Comparison of ENCODE assay signal across 18 mouse cellular contexts in genomic region chr1:143838896-143839410, GRCm38 (mm10).
DNase-seq lines count a peak whose midpoint lies in the region; TF ChIP-seq lines count a peak whose summit lies in the region.
"Had no signal": no experiment of that assay in that cellular context is flagged by ENCODE, and none has a peak within 500 bp of the region (broad histone marks: within the 10 kb centered on the region; RNA-seq: fewer than 3 reads in every experiment).

No protein-coding gene starts in this region.

- no peaks in the 10 kb centered on the region for H3K36me3 ChIP-seq in testis, adult 2 months (ENCODE audit: control insufficient read depth, insufficient read depth, low read length)
- H3K36me3 ChIP-seq: embryonic facial prominence, embryonic 12.5 days; embryonic facial prominence, embryonic 15.5 days; hindbrain, embryonic 12.5 days; hindbrain, embryonic 15.5 days had no signal

- TF ChIP-seq POLR2A in testis, adult 2 months (IDR thresholded peaks at IDR 0.05; ENCODE audit: control insufficient read depth, low read depth, low read length) = no peak

- H3K27ac ChIP-seq in testis, adult 2 months (ENCODE audit: control insufficient read depth, insufficient read depth, low read depth, low read length) = peak overlapping the region; percentile 85
- no peak overlapping the region for H3K27ac ChIP-seq in layer of hippocampus, adult 2 months
- H3K27ac ChIP-seq: embryonic facial prominence, embryonic 12.5 days; embryonic facial prominence, embryonic 15.5 days; gastrocnemius, adult 2 months; hindbrain, embryonic 12.5 days; hindbrain, embryonic 15.5 days had no signal

- no peak for TF ChIP-seq CTCF in testis, adult 2 months (IDR thresholded peaks at IDR 0.05; ENCODE audit: control insufficient read depth, insufficient read depth, insufficient replicate concordance, low read depth, low read length)
- TF ChIP-seq CTCF in layer of hippocampus, adult 2 months (conservative IDR thresholded peaks at IDR 0.05) = no peak

- H3K4me3 ChIP-seq in testis, adult 2 months (ENCODE audit: control insufficient read depth, low read depth, low read length) = no peak overlapping the region
- no peak overlapping the region for H3K4me3 ChIP-seq in layer of hippocampus, adult 2 months
- H3K4me3 ChIP-seq: embryonic facial prominence, embryonic 12.5 days; embryonic facial prominence, embryonic 15.5 days; gastrocnemius, adult 2 months; hindbrain, embryonic 12.5 days; hindbrain, embryonic 15.5 days had no signal

- no peaks in the 10 kb centered on the region; the same call in none of the 2 replicates for H3K4me1 ChIP-seq in testis, adult 2 months (ENCODE audit: control insufficient read depth, insufficient read depth, low read length)
- H3K4me1 ChIP-seq: embryonic facial prominence, embryonic 12.5 days; embryonic facial prominence, embryonic 15.5 days; hindbrain, embryonic 15.5 days had no signal

- DNase-seq in adrenal gland, adult (ENCODE audit: inconsistent age in 2 of 2, low spot score in 1 of 2) = peak; percentile 80 to 90
- no peak for DNase-seq in adrenal gland, adult 18-20 months (ENCODE audit: low spot score in 2 of 2)
- DNase-seq in testis, postnatal 10 days (ENCODE audit: low spot score) = no peak
- peak; percentile 75 for DNase-seq in testis, postnatal 14 days (ENCODE audit: low spot score)
- DNase-seq in layer of hippocampus, adult 2 months (ENCODE audit: low spot score in 2 of 2) = no peak
- DNase-seq: cerebellum, adult 11 months; cerebellum, adult 2 months; cerebellum, adult 9-11 months; cerebellum, postnatal 25 days; forebrain, postnatal 0 days; gastrocnemius, adult 2 months; gastrocnemius, postnatal 14 days; heart, adult 11 months had no signal

- H3K27me3 ChIP-seq in testis, adult 2 months (ENCODE audit: control insufficient read depth, insufficient read depth, low read length) = no peaks in the 10 kb centered on the region
- H3K27me3 ChIP-seq: embryonic facial prominence, embryonic 12.5 days; embryonic facial prominence, embryonic 15.5 days; hindbrain, embryonic 12.5 days; hindbrain, embryonic 15.5 days had no signal

Comparison
In these comparisons a context has a peak if more than half of its experiments do, and no peak if none do; other contexts are left out.
1. DNase-seq: peak in adrenal gland, adult (2 of 2) and testis, postnatal 14 days (single experiment); none in adrenal gland, adult 18-20 months (0 of 2), testis, postnatal 10 days (single experiment) and layer of hippocampus, adult 2 months (0 of 2).